Mouse (Mus musculus) forelimb bud, embryonic 11.5 days (tissue): Measurements from ENCODE around the gene Il13.

Experiments used
- DNase-seq: peaks from one replicate; pipeline ENCODE4 v3.0.0-alpha.2; 2012; ENCODE audit warnings: low read depth, low spot score

Gene Il13

GRCm38 (mm10) chr11:53634556-53634955 is at the start of gene Il13:
Il13 (minus strand) TSS chr11:53634702.
- DNase-seq = no peak

- no peak for DNase-seq
These were observed 48.6 kb upstream of the Il13 start for GRCm38 (mm10) chr11:53682994-53683530.

DNA sequence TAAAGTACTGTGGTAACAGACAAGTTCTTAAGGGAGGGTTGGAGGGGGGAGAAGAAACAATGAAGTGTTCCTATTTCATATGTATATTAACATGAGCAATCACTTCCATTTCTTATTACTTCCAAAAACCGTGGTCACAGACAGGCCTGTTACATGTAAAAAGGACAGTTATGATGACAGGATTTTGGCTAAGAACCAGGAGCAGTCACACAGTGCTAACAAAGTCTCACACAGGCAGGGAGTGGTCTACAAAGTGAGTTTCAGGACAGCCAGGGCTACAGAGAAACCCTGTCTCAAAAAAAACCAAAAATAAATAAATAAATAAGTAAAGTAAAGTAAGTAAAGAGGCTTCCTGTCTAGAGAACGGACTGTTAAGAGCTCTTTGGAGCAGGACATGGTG is 47.7 kb upstream of the Il13 start:
- DNase-seq = no peak

GRCm38 (mm10) chr11:53681686-53682085 is 47.2 kb upstream of the Il13 start:
- DNase-seq = no peak

GRCm38 (mm10) chr11:53680141-53680540 is 45.6 kb upstream of the Il13 start:
- no peak for DNase-seq

GRCm38 (mm10) chr11:53671414-53671813 is 36.9 kb upstream of the Il13 start:
- no peak for DNase-seq

GRCm38 (mm10) chr11:53664091-53664490 is 29.6 kb upstream of the Il13 start:
- DNase-seq = no peak

- DNase-seq = no peak
These were observed 28.5 kb upstream of the Il13 start for GRCm38 (mm10) chr11:53662794-53663674.

DNA sequence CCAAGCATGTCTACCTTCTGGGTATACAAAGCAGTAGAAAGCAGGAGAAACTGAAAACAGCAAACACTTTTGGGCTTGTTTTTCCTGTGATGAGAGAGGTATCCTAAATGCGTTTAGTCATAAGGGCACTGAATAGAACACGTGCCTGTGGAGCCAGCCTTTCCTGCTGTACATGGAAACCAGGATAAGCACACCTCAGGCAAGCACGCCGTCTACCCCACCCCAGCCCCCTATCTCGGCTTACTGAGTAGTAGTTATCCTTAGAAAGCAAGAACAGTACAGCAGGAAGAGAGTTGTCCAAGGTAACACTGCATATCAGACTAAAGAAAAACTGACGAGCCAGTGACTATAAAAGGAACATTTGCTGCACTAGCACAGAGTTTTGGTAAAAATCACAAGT is 23.3 kb upstream of the Il13 start:
- no peak for DNase-seq

- no peak for DNase-seq
These were observed 22.9 kb upstream of the Il13 start for GRCm38 (mm10) chr11:53657381-53657780.

DNA sequence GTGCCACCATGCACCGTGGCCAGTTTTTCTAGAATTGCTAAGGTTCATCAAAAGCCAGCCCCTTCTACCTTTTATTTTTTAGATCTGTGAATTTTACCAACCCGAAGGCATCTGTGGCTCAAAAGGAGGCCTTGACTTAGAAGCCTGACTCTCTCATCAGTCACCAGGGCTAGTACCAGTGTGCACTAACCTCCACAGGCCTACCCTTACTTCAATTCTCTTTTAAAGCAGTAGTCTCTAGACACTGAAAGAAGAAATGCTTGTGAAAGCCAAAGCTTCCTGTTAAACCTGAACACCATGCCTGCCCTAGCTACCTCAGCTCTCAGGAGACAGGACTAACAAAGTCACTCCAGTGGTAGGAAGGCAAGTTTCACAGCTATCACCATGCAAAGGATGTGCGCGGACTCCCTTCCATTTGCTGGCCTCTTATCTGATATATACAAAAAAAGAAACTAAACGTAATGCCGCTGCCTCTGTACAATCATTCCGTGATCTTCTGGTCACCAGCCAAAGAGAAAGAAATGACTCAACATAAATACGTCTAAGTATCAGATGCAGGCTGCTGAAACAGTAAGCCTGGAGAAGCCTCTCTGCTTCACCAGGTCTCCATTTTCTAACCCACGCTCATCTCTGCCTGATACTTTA is 22.2 kb upstream of the Il13 start:
- no peak for DNase-seq

DNA sequence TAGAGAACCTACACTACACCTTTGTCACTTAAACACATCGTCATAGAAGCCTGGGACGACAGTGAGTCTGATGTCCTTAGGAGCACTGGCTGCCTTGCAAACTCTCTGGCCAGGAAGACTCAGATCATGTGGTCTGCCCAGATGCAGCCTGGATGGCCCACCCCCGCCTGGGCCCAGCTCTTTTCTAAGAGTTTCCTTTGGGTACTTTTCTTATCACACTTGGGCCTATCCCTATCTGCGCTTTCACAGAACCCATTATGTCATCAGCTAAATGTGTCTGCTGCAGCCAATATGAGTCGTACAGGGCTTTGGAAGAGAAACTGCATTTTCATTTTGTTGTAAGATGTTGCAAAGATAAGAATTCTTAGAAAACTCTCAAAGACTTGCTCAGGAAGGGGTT is 20.5 kb upstream of the Il13 start:
- DNase-seq = no peak

GRCm38 (mm10) chr11:53652427-53652826 is 17.9 kb upstream of the Il13 start:
- DNase-seq = no peak

DNA sequence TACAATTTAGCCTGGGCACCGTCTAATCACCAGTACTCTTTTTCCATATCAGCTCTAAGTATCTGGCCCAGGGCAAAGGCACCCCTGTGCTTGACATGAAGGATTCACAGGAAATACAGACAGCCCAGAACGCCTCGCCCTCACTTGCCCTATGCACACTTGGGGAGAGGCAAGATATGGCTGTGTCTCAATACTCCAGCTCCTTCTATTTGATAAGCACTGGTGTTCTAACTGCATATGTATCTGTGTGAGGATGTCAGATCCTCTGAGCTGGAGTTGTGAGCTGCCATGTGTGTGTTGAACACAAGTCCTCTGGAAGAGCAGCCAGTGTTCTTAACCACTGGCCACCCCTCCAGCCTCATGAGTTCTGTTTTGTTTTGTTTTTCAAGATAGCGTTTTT is 16.9 kb upstream of the Il13 start:
- no peak for DNase-seq

- no peak for DNase-seq
These were observed 9.5 kb upstream of the Il13 start for GRCm38 (mm10) chr11:53644017-53644416.

GRCm38 (mm10) chr11:53642744-53643279 is 8.3 kb upstream of the Il13 start:
- no peak for DNase-seq

DNA sequence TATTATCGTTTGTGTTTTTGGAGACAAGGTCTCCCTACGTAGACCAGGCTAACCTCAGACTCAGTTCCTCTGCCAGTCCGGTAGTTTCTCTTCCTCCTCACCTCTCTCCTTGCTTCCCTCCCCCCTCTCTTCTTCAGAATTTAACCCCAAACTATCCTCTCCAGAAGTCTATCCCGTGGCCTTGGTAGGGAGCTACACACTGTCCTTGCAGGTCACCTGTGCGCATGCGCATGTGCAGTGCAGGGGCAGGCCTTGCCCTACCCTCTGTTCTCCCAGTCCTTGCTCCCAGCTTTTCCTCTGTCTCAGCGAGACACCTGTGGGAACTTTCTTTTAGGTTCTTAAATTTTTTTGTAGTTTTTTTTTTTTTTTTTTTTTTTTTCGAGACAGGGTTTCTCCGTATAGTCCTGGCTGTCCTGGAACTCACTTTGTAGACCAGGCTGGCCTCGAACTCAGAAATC is 3.3 kb upstream of the Il13 start:
- no peak for DNase-seq

DNA sequence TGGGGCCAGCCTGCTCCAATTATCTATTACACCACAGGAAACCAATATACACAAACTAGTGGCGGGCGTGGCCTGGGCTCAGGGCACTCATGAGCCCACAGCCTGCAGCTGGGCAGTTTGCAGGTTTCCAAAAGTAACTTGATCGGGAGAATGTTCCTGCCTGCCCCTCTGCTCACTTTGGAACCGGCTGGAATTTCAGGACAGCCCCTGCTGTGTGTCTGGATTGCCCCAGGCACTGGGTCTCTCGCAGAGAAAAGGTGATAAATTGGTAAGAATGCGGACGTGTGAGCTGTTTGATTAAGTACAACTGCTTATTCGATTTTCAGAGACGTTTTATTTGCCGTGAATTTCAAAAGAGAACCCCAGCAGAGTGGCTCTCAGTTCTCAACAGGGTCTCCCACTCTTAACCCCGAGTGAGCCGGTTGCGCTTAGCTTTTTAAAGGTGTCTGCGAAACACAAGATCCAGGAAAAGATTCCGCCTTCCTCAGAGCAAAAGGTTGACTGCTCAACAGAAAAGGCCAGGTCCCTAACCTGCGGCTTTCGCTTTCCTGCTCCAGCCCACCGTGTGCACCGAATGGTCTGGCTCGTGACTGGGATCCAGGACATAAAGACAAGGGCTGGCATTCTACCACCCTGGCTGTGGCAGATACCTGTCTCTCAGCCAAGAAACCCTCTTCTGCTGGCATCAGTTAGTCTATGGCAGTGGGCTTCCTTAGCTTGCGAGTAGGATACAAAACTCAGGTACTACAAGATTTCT is 2.7 kb upstream of the Il13 start:
- DNase-seq = peak; percentile 86

DNA sequence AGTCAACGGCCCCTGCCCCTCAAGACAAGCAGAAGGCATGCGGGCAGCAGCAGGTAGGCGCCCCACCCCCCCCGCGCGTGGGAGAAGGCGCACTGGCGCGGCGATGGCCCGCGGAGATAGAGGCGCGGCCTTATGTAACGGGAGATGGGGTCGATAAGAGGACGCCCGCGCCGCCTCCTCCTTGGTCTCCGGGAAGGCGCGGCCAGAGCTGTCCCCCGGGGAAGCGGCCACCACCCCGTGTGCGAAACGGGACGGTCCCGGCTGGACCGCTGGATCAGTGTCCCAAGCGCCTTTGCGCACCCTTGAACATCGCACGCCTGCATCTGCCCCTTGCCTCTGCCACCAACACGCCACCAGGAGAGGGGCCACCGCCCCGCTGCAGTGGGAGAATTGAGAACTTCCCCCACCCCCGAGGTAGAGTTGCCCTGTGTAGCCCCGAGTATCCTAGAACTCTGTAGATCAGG is 1.7 kb upstream of the Il13 start:
- no peak for DNase-seq

GRCm38 (mm10) chr11:53635590-53636182 is 1.2 kb upstream of the Il13 start:
- no peak for DNase-seq

GRCm38 (mm10) chr11:53633644-53634043 is 858 bp downstream of the Il13 start:
- DNase-seq = no peak
